Mouse (Mus musculus) heart, adult 9 months (tissue): Measurements from ENCODE around the gene Pramel4.
"Not testable (repeated sequence)": the region's sequence is repeated elsewhere in the genome, so short reads cannot be mapped to it uniquely, and the experiment has no call there.

Experiments
- DNase-seq, 2 experiments: peaks; one replicate each; pipeline ENCODE4 v3.0.0; 2022; ENCODE audit warnings: low spot score in 2 of 2

The Pramel4 gene

GRCm38 (mm10) chr4:144058826-144059225 is at the start of gene Pramel4:
Pramel4 (plus strand) TSS chr4:144059126.
- not testable (repeated sequence) for DNase-seq

DNA sequence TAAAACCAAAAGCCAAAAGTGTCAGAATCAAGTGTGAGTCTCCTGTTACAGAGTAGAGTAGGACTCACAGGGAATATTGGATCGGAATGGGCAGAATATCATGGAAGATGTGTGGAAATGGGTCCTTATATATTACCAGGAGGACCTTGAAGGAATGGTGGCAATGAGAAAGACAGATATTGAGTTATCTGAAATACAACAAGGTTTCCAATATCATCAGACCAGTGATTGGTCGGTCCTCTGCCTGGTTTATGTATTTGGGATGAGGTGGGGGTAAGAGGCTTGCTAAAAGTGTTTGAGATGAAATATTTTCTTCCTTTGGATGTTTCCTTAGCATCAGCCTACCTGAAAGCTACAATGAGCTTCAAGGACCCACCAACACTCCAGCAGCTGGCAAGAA is 47.2 kb downstream of the Pramel4 start, which contains the start of gene Gm13102:
Gene Gm13102 (plus strand): TSS at position 301 of the 400 bp plus-strand sequence.
- not testable (repeated sequence) for DNase-seq
